Mouse (Mus musculus) brown adipose tissue, adult 24 weeks (tissue): Measurements from ENCODE around the gene Adamts9. TPM values are rescaled to one million over a fixed set of nuclear protein-coding genes. Genes with fewer than 3 reads are reported as not detected.
A peak's percentile ranks its signal among the peaks of the same experiment; 100 is the strongest.

Experiments used
- H3K27ac ChIP-seq: fragments of 200-500 bp; replicated peaks from 2 replicates; pipeline ENCODE4 v1.5.1; 2012; ENCODE audit warnings: low read depth, mild to moderate bottlenecking, low read length
- H3K4me1 ChIP-seq: fragments of 200-500 bp; 2 replicates; pipeline ENCODE4 v1.6.1; 2012; ENCODE audit warnings: low read length, mixed read lengths; ENCODE audit not compliant: control insufficient read depth, insufficient read depth, insufficient read length
- H3K4me3 ChIP-seq: fragments of 200-500 bp; 2 replicates; pipeline ENCODE4 v1.5.1; 2012; ENCODE audit warnings: low read depth, mild to moderate bottlenecking, low read length, moderate library complexity; ENCODE audit not compliant: insufficient read depth
- polyA plus RNA-seq: library from polyadenylated mRNA; stranded (reverse); fragments of >200 nt; gene quantifications from 2 replicates; pipeline ENCODE4 v1.2.4, GENCODE M21; 2012; ENCODE audit not compliant: missing spikeins, insufficient read depth, insufficient read length

Adamts9 gene
- polyA plus RNA-seq, 1 experiment, result 4.0 TPM

- H3K4me3 ChIP-seq, result no peak overlapping the region
- H3K4me1 ChIP-seq, result peaks cover 10% of the 10 kb centered on the region; the same call in 1 of the 2 replicates
- H3K27ac ChIP-seq, result peak overlapping the region; percentile 43
Observed at GRCm38 (mm10) chr6:92858721-92859510, 84.4 kb downstream of the Adamts9 start.

GRCm38 (mm10) chr6:92857761-92858160 lies 85.5 kb downstream of the Adamts9 start:
- H3K4me3 ChIP-seq, result no peak overlapping the region
- H3K27ac ChIP-seq, result 0 out of 2 replicates have a peak overlapping the region, but pooled peaks have one; percentile 5
- peaks cover 10% of the 10 kb centered on the region; the same call in 1 of the 2 replicates for H3K4me1 ChIP-seq

DNA sequence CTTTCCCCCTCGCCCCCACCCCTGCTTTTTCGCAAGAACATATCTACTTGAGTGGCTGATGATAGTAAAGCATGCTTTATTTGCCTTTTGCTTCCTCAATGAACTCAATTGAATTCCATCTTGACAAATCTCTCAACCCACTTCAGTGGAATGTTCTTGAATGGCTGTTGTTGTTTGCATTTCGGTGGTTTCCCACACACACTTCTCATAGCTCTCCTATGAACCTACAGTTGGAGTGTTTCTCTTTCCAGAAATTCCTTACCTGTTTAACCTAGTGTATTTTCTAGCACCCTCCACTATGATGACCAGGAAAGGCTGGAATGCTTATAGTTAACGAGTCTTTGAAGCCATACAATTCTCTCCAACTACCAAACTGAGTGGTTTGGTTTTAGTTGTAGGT lies 88.4 kb downstream of the Adamts9 start:
- H3K4me1 ChIP-seq, result peaks cover 8% of the 10 kb centered on the region; the same call in 1 of the 2 replicates
- H3K27ac ChIP-seq, result no peak overlapping the region
- no peak overlapping the region for H3K4me3 ChIP-seq

GRCm38 (mm10) chr6:92850250-92850649 lies 93.0 kb downstream of the Adamts9 start:
- Histone ChIP-seq H3K4me1 (no peaks in the 10 kb centered on the region; the same call in 1 of the 2 replicates), H3K4me3 (no peak overlapping the region), H3K27ac (0 out of 2 replicates have a peak overlapping the region, but pooled peaks have one; percentile 10)

DNA sequence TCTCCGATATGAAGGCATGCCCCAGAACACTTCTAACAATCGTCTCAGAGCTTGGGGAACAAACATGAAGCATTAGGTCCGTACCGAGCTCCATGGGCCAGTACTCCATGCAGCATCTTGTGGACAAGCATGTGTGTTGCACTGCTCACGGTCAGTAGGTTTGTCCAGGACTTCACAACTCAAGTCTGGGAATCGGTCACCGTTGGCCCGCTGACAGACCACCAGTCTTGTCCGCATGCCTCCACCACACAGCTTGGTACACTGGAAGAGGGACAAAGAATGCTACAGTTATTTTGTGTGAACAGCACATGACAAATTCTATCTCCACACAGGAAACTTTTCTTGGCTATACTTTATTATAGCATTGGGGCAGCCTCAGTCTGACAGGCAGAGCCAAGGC lies 94.1 kb downstream of the Adamts9 start:
- H3K4me1 ChIP-seq, result no peaks in the 10 kb centered on the region; the same call in 1 of the 2 replicates
- H3K4me3 ChIP-seq, result no peak overlapping the region
- H3K27ac ChIP-seq, result no peak overlapping the region

DNA sequence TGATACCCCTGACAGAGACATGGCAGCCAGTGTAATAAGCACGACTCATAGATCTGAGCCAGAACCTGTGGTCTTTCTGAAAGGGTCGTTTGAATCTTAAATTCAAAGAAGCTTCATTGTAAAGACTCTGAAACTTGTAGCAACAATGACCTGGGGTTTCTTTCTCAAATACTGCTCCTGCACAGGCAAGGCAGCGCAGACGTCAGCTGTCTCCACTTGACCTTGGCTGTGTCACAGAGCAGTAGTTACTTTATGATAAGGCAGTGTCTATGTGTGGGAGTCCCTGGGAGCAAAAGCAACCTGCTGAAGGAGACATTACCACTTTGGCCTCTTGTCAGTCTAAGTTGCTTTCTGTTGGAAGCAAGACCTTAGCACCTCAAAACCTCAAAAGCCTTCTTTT lies 96.7 kb downstream of the Adamts9 start:
- H3K4me3 ChIP-seq, result no peak overlapping the region
- no peaks in the 10 kb centered on the region for H3K4me1 ChIP-seq
- no peak overlapping the region for H3K27ac ChIP-seq

GRCm38 (mm10) chr6:92845898-92846297 lies 97.4 kb downstream of the Adamts9 start:
- no peak overlapping the region for H3K4me3 ChIP-seq
- no peak overlapping the region for H3K27ac ChIP-seq
- H3K4me1 ChIP-seq, result no peaks in the 10 kb centered on the region

DNA sequence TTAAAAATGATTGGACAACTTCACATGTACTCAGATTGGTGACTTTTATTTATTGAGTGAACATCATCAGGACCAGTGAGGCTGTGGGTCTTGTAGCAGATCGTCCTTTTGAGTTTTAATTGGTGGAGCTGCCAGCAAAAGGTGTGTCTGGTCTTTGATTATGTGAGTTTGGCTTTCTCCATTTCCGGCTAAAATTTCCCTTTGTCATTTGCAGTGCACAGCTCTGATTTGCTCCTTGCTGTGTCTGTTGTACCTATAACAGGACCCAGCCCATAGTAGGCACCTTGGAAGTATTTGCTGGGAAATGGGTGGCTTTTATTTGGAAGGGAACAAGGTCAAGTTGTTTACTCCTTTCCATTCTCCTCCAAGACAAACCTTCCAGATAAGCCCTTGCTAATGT lies 99.8 kb downstream of the Adamts9 start:
- no peak overlapping the region for H3K27ac ChIP-seq
- no peak overlapping the region for H3K4me3 ChIP-seq
- H3K4me1 ChIP-seq, result no peaks in the 10 kb centered on the region

GRCm38 (mm10) chr6:92842000-92842399 lies 101.3 kb downstream of the Adamts9 start:
- Histone ChIP-seq H3K4me1 (no peaks in the 10 kb centered on the region), H3K4me3 (no peak overlapping the region), H3K27ac (no peak overlapping the region)

- H3K27ac ChIP-seq, result no peak overlapping the region
- no peak overlapping the region for H3K4me3 ChIP-seq
- H3K4me1 ChIP-seq, result no peaks in the 10 kb centered on the region; the same call in 1 of the 2 replicates
Observed at GRCm38 (mm10) chr6:92831106-92831505, 112.2 kb downstream of the Adamts9 start.

GRCm38 (mm10) chr6:92829148-92829547 lies 114.1 kb downstream of the Adamts9 start:
- no peaks in the 10 kb centered on the region; the same call in 1 of the 2 replicates for H3K4me1 ChIP-seq
- no peak overlapping the region for H3K27ac ChIP-seq
- no peak overlapping the region for H3K4me3 ChIP-seq

- Histone ChIP-seq H3K27ac (peak overlapping the region; percentile 21), H3K4me1 (no peaks in the 10 kb centered on the region), H3K4me3 (no peak overlapping the region)
Observed at GRCm38 (mm10) chr6:92827360-92827759, 115.9 kb downstream of the Adamts9 start.

- Histone ChIP-seq H3K4me3 (no peak overlapping the region), H3K4me1 (no peaks in the 10 kb centered on the region; the same call in 1 of the 2 replicates), H3K27ac (no peak overlapping the region)
Observed at GRCm38 (mm10) chr6:92826561-92826960, 116.7 kb downstream of the Adamts9 start.

DNA sequence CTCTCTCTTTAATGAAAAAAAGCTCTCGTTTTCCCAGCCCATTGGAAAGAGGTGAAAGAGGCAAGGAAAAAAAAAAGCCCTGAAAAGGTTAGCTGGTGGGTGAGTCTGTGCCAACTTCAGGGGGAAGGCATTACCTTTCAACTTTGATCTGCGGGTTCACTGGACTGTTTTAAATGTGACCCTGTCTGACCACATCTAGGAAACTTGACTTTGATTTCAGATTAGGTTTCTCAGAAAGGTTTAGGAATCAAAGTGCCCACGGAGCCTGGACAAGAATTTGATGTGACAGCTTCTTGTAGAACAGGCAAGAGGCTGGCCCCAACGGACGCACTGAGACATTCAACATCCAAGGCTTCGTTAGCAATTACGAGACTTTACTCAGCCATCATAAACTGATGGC lies 119.3 kb downstream of the Adamts9 start:
- no peak overlapping the region for H3K4me3 ChIP-seq
- H3K4me1 ChIP-seq, result peaks cover 1% of the 10 kb centered on the region
- H3K27ac ChIP-seq, result no peak overlapping the region

DNA sequence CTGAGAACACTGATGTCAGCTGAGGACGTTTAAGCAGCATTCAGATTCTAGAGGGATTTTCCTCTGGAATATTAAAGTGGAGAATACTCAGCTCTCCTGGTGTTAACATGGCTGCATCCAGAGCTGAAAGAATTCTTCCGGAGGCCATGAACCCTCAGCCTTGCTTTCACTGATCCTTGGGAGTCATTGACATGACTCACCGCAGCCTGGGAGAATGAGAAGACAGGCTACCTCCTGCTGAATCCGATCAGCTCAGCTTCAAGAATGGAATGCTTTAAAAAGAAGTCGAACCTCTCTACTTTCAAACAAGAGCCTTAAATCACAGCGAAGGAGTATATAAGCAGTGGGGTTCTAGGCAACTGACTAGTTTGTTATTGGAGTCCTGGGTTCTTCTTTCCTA lies 121.3 kb downstream of the Adamts9 start:
- Histone ChIP-seq H3K4me1 (peaks cover 3% of the 10 kb centered on the region), H3K4me3 (no peak overlapping the region)

DNA sequence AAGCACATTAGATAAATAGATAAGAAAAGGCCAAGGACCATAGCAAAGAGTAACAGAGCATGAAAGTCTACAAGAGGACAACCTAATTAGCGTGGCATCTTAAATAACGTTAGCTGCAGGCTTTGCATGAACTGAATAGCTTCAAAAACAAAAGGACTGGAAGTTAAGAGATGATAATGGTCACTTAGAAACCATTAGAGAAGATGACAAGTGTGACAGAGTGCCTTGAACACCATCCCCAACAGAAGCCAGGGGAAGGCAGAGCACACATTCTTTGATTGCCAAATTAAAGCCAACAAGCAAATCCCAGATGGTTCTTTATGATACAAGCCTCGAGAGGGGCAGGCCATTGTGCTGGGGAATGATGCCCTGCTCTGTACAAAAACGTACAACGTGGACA lies 121.7 kb downstream of the Adamts9 start:
- H3K27ac ChIP-seq, result no peak overlapping the region
- H3K4me1 ChIP-seq, result peaks cover 3% of the 10 kb centered on the region
- H3K4me3 ChIP-seq, result no peak overlapping the region

More for the DNA sequence above, 121.3 kb downstream of the Adamts9 start:
- H3K27ac ChIP-seq, result no peak overlapping the region
